Mouse (Mus musculus): ENCODE measurements around the gene Serpinb11.

DNA sequence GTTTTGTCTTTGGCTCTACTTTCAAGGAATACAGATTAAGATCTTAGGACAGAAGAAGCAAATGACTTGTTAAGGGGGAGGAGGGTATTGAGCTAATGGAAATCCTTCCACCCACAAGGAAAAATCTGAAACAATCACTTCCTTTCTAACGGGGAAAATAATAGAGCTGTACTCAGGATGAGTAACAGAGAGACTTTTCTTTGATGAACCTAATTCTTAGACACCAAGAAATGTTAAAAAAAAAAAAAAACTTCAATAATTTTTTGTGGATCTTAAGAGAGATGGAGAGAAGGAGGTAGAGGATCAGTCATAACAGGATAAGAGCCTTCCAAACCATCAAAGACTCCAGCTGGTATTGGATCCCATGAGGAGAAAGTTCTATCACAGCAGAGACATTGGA, at the start of gene Serpinb11:
- no peak for TF ChIP-seq POLR2A (IDR thresholded peaks at IDR 0.05; ENCODE audit: low read depth, low read length)
- TF ChIP-seq TBP (conservative IDR thresholded peaks at IDR 0.05; ENCODE audit: low read depth, low read length), result no peak
- TF ChIP-seq E2F4 (IDR thresholded peaks at IDR 0.05; ENCODE audit: insufficient replicate concordance, low read depth, low read length), result no peak
- TF ChIP-seq CTCF (conservative IDR thresholded peaks at IDR 0.05 in 1 of 2, IDR thresholded peaks at IDR 0.05 in 1 of 2; ENCODE audit: low read depth in 2 of 2, low read length in 2 of 2), result no peak
- TF ChIP-seq POLR2AphosphoS2 (IDR thresholded peaks at IDR 0.05; ENCODE audit: low read depth, low read length), result no peak
- TF ChIP-seq HCFC1 (IDR thresholded peaks at IDR 0.05; ENCODE audit: low read depth, low read length), result no peak
- TF ChIP-seq PAX5 (IDR thresholded peaks at IDR 0.05; ENCODE audit: low read length), result no peak
- no peak for TF ChIP-seq NELFE (IDR thresholded peaks at IDR 0.05; ENCODE audit: low read depth, low read length)
- TF ChIP-seq USF1 (IDR thresholded peaks at IDR 0.05; ENCODE audit: low read depth, low read length), result no peak
- TF ChIP-seq KAT2A (IDR thresholded peaks at IDR 0.05; ENCODE audit: insufficient replicate concordance, low read length), result no peak
- no peak for TF ChIP-seq MXI1 (IDR thresholded peaks at IDR 0.05; ENCODE audit: low read depth, low read length)

All from CH12.LX (cell line).